Mouse (Mus musculus) v-Abl transformed pro-B cells (cell line): ENCODE data around the gene Arfrp1.

Experiments used
- in situ Hi-C, 2 experiments: fragments of 400-800 bp; cut with MboI; formaldehyde crosslinking; loops; one replicate each; pipeline ENCODE4 v1.15.1; 2025; ENCODE audit not compliant: unreplicated experiment in 2 of 2

Gene Arfrp1

DNA sequence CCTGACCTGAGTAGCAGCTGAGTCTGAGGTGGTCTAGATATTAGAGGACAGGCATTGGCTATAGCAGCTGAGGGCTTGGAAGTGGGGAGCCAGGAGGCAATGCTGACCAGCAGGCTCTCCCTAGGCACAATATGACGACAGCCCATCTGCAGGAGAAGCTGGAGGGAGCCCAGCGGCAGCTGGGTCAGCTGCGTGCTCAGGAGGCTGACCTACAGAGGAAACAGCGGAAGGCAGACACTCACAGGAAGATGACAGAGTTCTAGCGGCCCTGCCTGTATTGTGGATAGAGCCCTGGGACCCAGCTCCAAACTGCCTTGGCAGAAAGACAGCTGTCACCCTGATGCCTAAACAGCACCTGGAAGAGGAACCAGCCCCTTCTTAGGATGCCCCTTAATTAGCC lies 15.0 kb upstream of the Arfrp1 start:
- in situ Hi-C loops: no loop called here

DNA sequence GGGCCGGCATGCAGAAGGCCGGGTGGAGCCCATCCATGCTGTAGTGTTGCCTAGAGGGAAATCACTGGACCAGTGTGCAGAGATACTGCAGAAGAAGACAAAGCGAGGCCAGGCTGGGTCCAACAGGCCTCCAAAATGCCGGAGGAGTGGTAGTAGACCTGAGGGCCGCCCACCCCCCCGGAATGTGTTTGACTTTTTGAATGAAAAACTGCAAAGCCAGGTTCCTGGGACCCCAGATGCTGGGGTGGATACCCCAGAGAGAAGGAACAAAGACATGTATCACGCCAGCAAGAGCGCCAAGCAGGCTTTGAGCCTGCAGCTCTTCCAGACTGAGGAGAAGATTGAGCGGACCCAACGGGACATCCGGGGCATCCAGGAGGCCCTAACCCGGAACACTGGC lies 14.6 kb upstream of the Arfrp1 start, which contains the start of gene Lime1:
TSS of gene Lime1 (plus strand) at position 301 of the 400 bp plus-strand sequence.
- in situ Hi-C loops: no loop called here

DNA sequence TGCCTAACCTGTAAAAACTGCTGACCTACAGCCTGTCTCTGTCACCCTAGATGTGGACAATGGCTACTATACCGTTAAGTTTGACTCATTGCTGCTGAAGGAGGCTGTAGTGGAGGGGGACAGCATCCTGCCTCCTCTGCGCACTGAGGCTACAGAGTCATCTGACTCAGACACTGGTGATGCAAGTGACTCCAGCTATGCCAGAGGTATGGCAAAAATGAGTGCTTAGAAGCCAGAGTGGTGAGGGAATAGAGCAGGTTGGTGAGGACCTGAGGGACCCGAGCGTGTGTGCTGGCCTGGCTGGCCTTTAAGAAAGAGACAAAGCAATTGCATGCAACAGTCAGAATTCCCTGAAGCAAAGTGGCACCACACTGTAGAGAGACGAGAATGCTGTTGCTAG lies 13.5 kb upstream of the Arfrp1 start:
- in situ Hi-C loops: no loop called here

GRCm38 (mm10) chr2:181377230-181377629 lies 12.0 kb upstream of the Arfrp1 start:
- in situ Hi-C loops: no loop called here

GRCm38 (mm10) chr2:181375787-181376186 lies 10.6 kb upstream of the Arfrp1 start:
- in situ Hi-C loops: no loop called here

DNA sequence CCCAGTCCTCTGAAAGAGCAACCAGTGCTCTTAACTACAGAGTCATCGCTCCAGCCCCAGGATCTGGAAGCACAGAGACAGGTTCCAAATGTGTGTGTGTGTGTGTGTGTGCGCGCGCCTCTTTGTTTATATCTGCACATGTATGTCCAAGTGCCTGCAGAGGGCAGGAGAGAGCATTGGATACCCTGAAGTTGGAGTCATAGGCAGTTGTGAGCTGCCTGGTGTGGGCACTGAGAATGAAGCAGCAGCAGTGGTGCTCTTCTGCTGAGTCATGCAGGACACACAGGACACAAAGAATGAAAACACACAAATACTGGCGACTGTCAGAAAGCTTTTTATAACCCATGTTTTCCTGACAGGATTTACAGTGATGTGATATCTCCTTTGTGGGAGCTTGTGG lies 4.8 kb upstream of the Arfrp1 start:
- in situ Hi-C loops: loop anchor here in 1 of 2 experiments (25.0 kb wide), 1 partner anchor 658 kb away; the partner anchor contains the start of genes Dido1 and Gid8

GRCm38 (mm10) chr2:181365655-181366075 lies 461 bp upstream of the Arfrp1 start:
- in situ Hi-C loops: loop anchor here in 1 of 2 experiments (25.0 kb wide), 1 partner anchor 653 kb away; the partner anchor contains the start of genes Dido1 and Gid8

DNA sequence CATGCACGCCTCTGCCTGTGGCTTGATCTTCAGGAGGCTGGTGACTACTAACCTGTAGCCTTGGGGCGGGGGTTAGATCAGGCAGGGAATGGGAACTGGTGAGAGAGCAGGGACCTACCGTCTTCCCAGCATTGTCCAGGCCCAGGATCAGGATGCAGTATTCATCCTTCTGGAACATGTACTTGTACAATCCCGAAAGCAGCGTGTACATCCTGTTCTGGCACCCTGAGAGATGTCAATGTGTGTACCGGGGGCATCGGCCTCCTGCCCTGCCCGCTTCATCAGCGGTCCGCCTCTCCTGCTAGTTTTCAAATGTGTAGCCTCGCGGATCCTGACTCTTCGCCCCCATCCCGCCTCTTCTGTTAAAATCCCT lies 731 bp downstream of the Arfrp1 start:
- in situ Hi-C loops: loop anchor here in 1 of 2 experiments (25.0 kb wide), 1 partner anchor 652 kb away; the partner anchor contains the start of genes Dido1 and Gid8

GRCm38 (mm10) chr2:181363946-181364345 lies 1.3 kb downstream of the Arfrp1 start:
- in situ Hi-C loops: loop anchor here in 1 of 2 experiments (25.0 kb wide), 1 partner anchor 652 kb away; the partner anchor contains the start of genes Dido1 and Gid8

- in situ Hi-C loops: loop anchor here in 1 of 2 experiments (25.0 kb wide), 1 partner anchor 644 kb away; the partner anchor contains the start of genes Dido1 and Gid8
These were observed 8.4 kb downstream of the Arfrp1 start for GRCm38 (mm10) chr2:181356780-181357179.

DNA sequence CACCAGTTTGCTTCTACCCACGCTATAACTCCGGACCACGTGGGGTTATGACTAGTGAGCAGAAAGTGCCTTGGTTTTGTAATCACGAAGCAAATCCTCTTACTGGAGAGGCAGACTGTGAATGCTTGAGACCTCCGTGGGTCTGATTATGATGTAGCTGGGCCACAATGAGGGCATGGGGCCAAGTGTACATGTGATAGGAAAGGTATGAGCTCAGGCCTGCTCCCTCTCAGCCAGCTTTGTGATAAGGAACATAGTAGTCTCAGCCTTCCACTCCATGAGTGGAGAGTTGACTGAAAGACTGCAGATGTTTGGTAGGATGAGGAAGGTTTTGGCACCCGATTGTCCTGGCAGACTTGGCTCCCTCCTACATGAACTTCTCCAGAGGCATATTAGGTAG lies 22.4 kb downstream of the Arfrp1 start:
- in situ Hi-C loops: loop anchor here in 1 of 2 experiments (25.0 kb wide), 1 partner anchor 355 kb away; the partner anchor contains the start of gene Col20a1

GRCm38 (mm10) chr2:181340426-181340825 lies 24.8 kb downstream of the Arfrp1 start:
- in situ Hi-C loops: loop anchor here in 1 of 2 experiments (25.0 kb wide), 1 partner anchor 353 kb away; the partner anchor contains the start of gene Col20a1

DNA sequence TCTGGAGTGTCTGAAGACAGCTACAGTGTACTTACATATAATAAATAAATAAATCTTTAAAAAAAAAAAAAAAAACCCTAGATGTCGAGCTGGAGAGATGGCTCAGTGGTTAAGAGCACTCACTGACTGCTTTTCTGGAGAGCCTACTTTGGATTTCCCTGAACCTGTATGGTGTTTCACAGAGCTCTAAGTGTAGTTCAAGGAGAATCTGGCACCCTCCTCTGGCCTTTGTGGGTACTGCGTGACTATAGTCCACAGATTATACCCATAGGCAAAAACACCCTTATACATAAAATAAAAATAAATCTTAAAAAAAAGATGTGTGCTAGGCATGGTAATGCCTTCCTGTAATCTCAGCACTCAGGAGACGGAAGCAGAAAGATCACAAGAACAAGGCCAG lies 31.2 kb downstream of the Arfrp1 start:
- in situ Hi-C loops: loop anchor here (5.0 to 25.0 kb wide), 2 partner anchors 147 to 347 kb away; partner anchors contain the start of genes Ppdpf (in 2 of the 2) and Col20a1 (in 1 of the 2)

DNA sequence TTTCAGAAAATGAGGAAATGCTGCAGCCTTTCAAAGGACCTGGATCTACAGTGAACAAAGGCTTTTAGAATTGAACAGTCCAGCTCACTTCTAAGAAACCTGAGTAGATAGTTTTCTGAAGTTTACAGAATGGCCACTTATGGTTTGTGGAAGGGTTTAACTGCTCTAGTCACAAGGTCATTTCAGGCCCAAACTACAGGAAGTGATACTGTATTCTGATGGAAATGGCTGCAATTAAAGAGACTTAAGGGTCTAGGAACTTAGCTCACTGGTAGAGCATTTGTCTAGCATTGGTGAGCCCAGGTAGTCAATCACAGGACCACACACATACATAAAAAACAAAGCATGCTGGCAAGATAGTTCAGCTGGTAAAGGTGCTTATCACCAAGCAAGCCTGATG lies 32.7 kb downstream of the Arfrp1 start:
- in situ Hi-C loops: loop anchor here (5.0 to 25.0 kb wide), 2 partner anchors 145 to 345 kb away; partner anchors contain the start of genes Ppdpf (in 2 of the 2) and Col20a1 (in 1 of the 2)

- in situ Hi-C loops: loop anchor here in 1 of 2 experiments (25.0 kb wide), 1 partner anchor 339 kb away; the partner anchor contains the start of gene Col20a1
These were observed 39.1 kb downstream of the Arfrp1 start for GRCm38 (mm10) chr2:181326098-181326497.

GRCm38 (mm10) chr2:181322136-181322535 lies 43.1 kb downstream of the Arfrp1 start:
- in situ Hi-C loops: loop anchor here in 1 of 2 experiments (25.0 kb wide), 1 partner anchor 1060 kb away; the partner anchor contains the start of genes Cables2 and Rps21

DNA sequence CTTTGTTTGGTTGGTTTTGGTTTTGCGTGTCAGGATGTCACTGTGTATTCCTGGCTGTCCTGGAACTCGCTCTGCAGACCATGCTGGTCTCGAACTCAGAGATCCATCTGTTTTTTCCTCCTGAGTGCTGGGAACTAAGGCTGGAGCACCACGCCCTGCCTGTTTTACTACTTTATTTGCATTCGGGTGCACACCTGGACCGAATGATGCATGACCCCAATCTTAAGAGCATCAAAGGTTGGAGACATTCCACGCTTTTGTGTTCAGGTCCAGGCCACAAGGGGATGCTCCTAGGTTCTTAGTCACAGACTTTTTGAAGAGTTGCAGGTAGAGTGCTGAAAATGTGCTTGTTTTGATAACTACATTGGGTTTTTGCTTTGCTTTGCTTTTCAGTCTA lies 45.1 kb downstream of the Arfrp1 start:
- in situ Hi-C loops: loop anchor here in 1 of 2 experiments (25.0 kb wide), 1 partner anchor 1058 kb away; the partner anchor contains the start of genes Cables2 and Rps21

DNA sequence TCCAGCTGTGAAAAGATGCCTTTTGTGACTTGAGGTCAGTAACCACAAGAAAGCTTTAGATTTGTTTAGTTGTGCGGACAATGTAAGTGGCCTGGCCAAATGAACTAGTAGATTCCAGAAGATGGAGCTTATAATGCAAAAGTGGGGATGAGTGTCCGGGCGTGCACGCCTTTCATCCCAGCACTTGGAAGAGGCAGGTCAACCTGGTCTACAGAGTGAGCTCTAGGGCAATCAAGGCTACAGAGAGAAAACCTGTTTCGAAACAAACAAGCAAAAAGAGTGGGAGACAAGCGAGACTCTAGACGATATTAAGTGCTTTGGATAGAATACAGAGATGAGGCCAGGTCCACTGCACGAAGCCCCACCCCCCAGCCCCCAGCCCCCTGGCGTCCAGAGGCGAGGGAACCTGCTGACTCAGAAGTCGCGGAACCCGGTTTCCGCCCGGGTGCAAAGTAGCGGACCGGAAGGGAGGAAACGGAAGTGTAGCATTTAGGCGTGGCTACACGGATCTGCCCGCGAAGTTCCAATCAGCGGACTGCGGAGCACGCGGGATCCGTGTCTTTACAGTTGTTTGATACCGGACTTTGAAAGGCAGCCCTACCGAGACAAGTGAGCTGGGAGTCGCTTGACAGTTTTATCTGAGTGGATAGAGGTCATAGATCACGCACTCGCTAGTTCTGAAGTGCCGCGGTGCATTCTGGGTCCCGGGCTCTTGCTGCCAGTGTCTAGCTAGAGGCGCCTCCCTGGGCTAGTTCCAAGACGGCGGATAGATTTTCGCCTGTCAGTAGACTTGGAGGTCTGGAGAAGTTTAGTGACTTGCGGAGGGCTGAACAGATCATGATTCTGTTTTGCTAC lies 45.7 kb downstream of the Arfrp1 start, which contains the start of gene Rtel1:
TSS of gene Rtel1 (plus strand) at position 492 of the 855 bp plus-strand sequence.
- in situ Hi-C loops: loop anchor here in 1 of 2 experiments (25.0 kb wide), 1 partner anchor 1057 kb away; the partner anchor contains the start of genes Cables2 and Rps21

- in situ Hi-C loops: loop anchor here in 1 of 2 experiments (25.0 kb wide), 1 partner anchor 1052 kb away; the partner anchor contains the start of genes Cables2 and Rps21
These were observed 51.0 kb downstream of the Arfrp1 start, which contains the start of gene Stmn3 for GRCm38 (mm10) chr2:181314080-181314810. Gene Stmn3 (minus strand): TSS chr2:181314500.
